In genomic region chr5:49642439-49642838, GRCm38 (mm10) we compare ENCODE assay signal across 15 mouse cellular contexts.
DNase-seq lines count a peak whose midpoint lies in the region; ATAC-seq and TF ChIP-seq lines count a peak whose summit lies in the region.
"Had no signal": no experiment of that assay in that cellular context is flagged by ENCODE, and none has a peak within 500 bp of the region (broad histone marks: within the 10 kb centered on the region; RNA-seq: fewer than 3 reads in every experiment).

No protein-coding gene starts in this region.

- no peaks in the 10 kb centered on the region for H3K36me3 ChIP-seq in hindbrain, postnatal 0 days (ENCODE audit: insufficient read depth, low read length)
- H3K36me3 ChIP-seq in hindbrain, embryonic 14.5 days (replicated peaks; ENCODE audit: control insufficient read depth, insufficient read depth), result no peaks in the 10 kb centered on the region
- H3K36me3 ChIP-seq in liver, embryonic 12.5 days, result no peaks in the 10 kb centered on the region
- H3K36me3 ChIP-seq: hindbrain, embryonic 12.5 days; limb, embryonic 12.5 days had no signal

- H3K4me2 ChIP-seq in hindbrain, postnatal 0 days (ENCODE audit: low read depth, low read length), result no peak overlapping the region
- no peak overlapping the region for H3K4me2 ChIP-seq in hindbrain, embryonic 14.5 days (replicated peaks)
- H3K4me2 ChIP-seq in liver, embryonic 12.5 days, result no peak overlapping the region
- H3K4me2 ChIP-seq: hindbrain, embryonic 12.5 days; limb, embryonic 12.5 days had no signal

- no peaks in the 10 kb centered on the region for H3K4me1 ChIP-seq in hindbrain, postnatal 0 days (ENCODE audit: insufficient read depth, low read length)
- H3K4me1 ChIP-seq in hindbrain, embryonic 14.5 days (replicated peaks; ENCODE audit: control insufficient read depth, insufficient read depth, low read length), result no peaks in the 10 kb centered on the region
- H3K4me1 ChIP-seq in liver, embryonic 12.5 days, result no peaks in the 10 kb centered on the region
- H3K4me1 ChIP-seq: hindbrain, embryonic 12.5 days; limb, embryonic 12.5 days; megakaryocyte, embryonic 14.5 days had no signal

- DNase-seq in hindbrain, postnatal 0 days (ENCODE audit: low spot score), result peak; percentile 68
- no peak for DNase-seq in hindbrain, embryonic 14.5 days (ENCODE audit: low spot score)
- DNase-seq in brain, embryonic 14.5 days (ENCODE audit: low read depth), result peak; percentile 52
- peak; percentile 75 to 83 for DNase-seq in cerebellum, postnatal 14 days
- DNase-seq in layer of hippocampus, postnatal 36 days, result peak; percentile 11 to 17
- no peak for DNase-seq in right cerebral cortex, adult 2 months (ENCODE audit: low spot score in 2 of 2)
- DNase-seq: embryo, embryonic 11 days; gastrocnemius, postnatal 10 days; kidney, adult 2 months; liver, postnatal 0 days; thymus, postnatal 36 days had no signal

- H3K27me3 ChIP-seq in hindbrain, postnatal 0 days (ENCODE audit: insufficient read depth, low read length), result no peaks in the 10 kb centered on the region
- no peaks in the 10 kb centered on the region for H3K27me3 ChIP-seq in hindbrain, embryonic 14.5 days (ENCODE audit: control insufficient read depth, insufficient read depth, low read length)
- H3K27me3 ChIP-seq in liver, embryonic 12.5 days (replicated peaks), result no peaks in the 10 kb centered on the region
- H3K27me3 ChIP-seq: hindbrain, embryonic 12.5 days; limb, embryonic 12.5 days; megakaryocyte, embryonic 14.5 days had no signal

- no peaks in the 10 kb centered on the region for H3K9me3 ChIP-seq in hindbrain, postnatal 0 days (ENCODE audit: low read length)
- H3K9me3 ChIP-seq in hindbrain, embryonic 14.5 days (ENCODE audit: control insufficient read depth, low read length), result no peaks in the 10 kb centered on the region
- H3K9me3 ChIP-seq in liver, embryonic 12.5 days (replicated peaks), result 0 out of 2 replicates have a peak, but pooled peaks cover 9% of the 10 kb centered on the region
- H3K9me3 ChIP-seq: hindbrain, embryonic 12.5 days; limb, embryonic 12.5 days had no signal

- 59% methylated on average over 2 of the region's 2 CpGs for WGBS in hindbrain, postnatal 0 days
- 66% methylated on average over 2 of the region's 2 CpGs for WGBS in hindbrain, embryonic 14.5 days
- 45% methylated on average over 2 of the region's 2 CpGs for WGBS in liver, embryonic 12.5 days (ENCODE audit: insufficient replicate concordance)

- no peak overlapping the region for H3K9ac ChIP-seq in hindbrain, postnatal 0 days (replicated peaks; ENCODE audit: low read length)
- H3K9ac ChIP-seq in hindbrain, embryonic 14.5 days, result no peak overlapping the region
- no peak overlapping the region for H3K9ac ChIP-seq in liver, embryonic 12.5 days
- H3K9ac ChIP-seq: hindbrain, embryonic 12.5 days; limb, embryonic 12.5 days; liver, postnatal 0 days had no signal

- ATAC-seq in hindbrain, postnatal 0 days, result 0 out of 2 replicates have a peak, but pooled peaks have one; percentile 49
- ATAC-seq in hindbrain, embryonic 14.5 days (ENCODE audit: low FRiP score), result no peak
- ATAC-seq in liver, embryonic 12.5 days, result no peak
- ATAC-seq: liver, postnatal 0 days had no signal

- no peak for TF ChIP-seq CTCF in hindbrain, postnatal 0 days (IDR thresholded peaks at IDR 0.05; ENCODE audit: low read depth)
- no peak for TF ChIP-seq CTCF in brain, embryonic 14.5 days (IDR thresholded peaks at IDR 0.05; ENCODE audit: borderline replicate concordance, extremely low read depth, insufficient read depth, insufficient read length)

- no peak for TF ChIP-seq POLR2A in brain, embryonic 14.5 days (IDR thresholded peaks at IDR 0.05; ENCODE audit: borderline replicate concordance, extremely low read depth, insufficient read depth, insufficient read length, poor library complexity, severe bottlenecking)

- H3K4me3 ChIP-seq in hindbrain, postnatal 0 days (ENCODE audit: low read length), result no peak overlapping the region
- no peak overlapping the region for H3K4me3 ChIP-seq in hindbrain, embryonic 14.5 days (replicated peaks; ENCODE audit: low read length)
- H3K4me3 ChIP-seq in liver, embryonic 12.5 days, result no peak overlapping the region
- H3K4me3 ChIP-seq: hindbrain, embryonic 12.5 days; limb, embryonic 12.5 days; megakaryocyte, embryonic 14.5 days had no signal

- H3K27ac ChIP-seq in hindbrain, postnatal 0 days, result no peak overlapping the region
- no peak overlapping the region for H3K27ac ChIP-seq in hindbrain, embryonic 14.5 days
- H3K27ac ChIP-seq in liver, embryonic 12.5 days, result no peak overlapping the region
- H3K27ac ChIP-seq: hindbrain, embryonic 12.5 days; limb, embryonic 12.5 days had no signal

Comparison
In these comparisons a context has a peak if more than half of its experiments do, and no peak if none do; other contexts are left out.
1. DNase-seq: peak in hindbrain, postnatal 0 days (single experiment), brain, embryonic 14.5 days (single experiment), cerebellum, postnatal 14 days (2 of 2) and layer of hippocampus, postnatal 36 days (2 of 2); none in hindbrain, embryonic 14.5 days (single experiment) and right cerebral cortex, adult 2 months (0 of 2).